Mouse (Mus musculus) ES-Bruce4 (cell line): Measurements from ENCODE around the gene Fgf18.

Experiments
- CTCF ChIP-seq: IDR thresholded peaks from one replicate; pipeline ENCODE4 v1.8.1; 2011; ENCODE audit warnings: low read depth, low read length
- EP300 ChIP-seq: IDR thresholded peaks from 2 replicates; pipeline ENCODE4 v1.6.1; 2011; ENCODE audit warnings: low read depth, low read length; ENCODE audit not compliant: insufficient read depth
- POLR2A ChIP-seq: IDR thresholded peaks from one replicate; pipeline ENCODE4 v1.8.1; 2011; ENCODE audit warnings: low read length; ENCODE audit not compliant: insufficient read depth

- no peak for TF ChIP-seq CTCF
- no peak for TF ChIP-seq POLR2A
- TF ChIP-seq EP300: no peak
Observed at GRCm38 (mm10) chr11:33132619-33133338, 14.4 kb downstream of the Fgf18 start.
